Mouse (Mus musculus): ENCODE data around the gene Foxj2. TPM values are rescaled to one million over a fixed set of nuclear protein-coding genes. Genes with fewer than 3 reads are reported as not detected.

Gene Foxj2
- polyA plus RNA-seq, 1 experiment from 2014 or later = 8.8 TPM

DNA sequence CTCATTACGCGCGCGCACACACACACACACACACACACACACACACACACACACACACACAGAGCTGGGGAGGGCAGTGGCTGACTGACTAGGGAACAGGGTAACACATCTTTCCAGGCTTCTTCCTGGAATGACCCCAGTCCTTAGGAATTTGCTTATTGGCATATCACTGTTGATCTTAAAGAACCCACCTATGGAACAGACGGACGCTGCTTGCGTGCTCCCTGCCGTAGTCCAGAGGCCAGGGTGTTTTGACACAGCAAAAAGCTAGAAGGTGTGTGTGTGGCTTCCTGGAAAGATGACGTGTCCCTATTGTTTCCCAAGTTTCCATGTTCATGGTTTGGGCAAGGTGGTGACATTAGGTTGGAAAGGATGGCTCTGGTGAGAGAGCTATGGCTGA lies 5.5 kb downstream of the Foxj2 start:
- Histone ChIP-seq H3K9ac (replicated peaks; ENCODE audit: low read depth, low read length) (no peak overlapping the region), H3K4me2 (ENCODE audit: low read depth, low read length) (no peak overlapping the region), H3K27ac (ENCODE audit: low read depth, low read length) (no peak overlapping the region), H3K27me3 (ENCODE audit: control insufficient read depth, insufficient read depth, low read length) (no peaks in the 10 kb centered on the region), H3K36me3 (ENCODE audit: control insufficient read depth, insufficient read depth, low read length) (peaks cover 4% of the 10 kb centered on the region; the same call in 1 of the 2 replicates), H3K4me3 (ENCODE audit: low read depth, low read length) (no peak overlapping the region), H3K4me1 (ENCODE audit: control insufficient read depth, insufficient read depth, low read length) (peaks cover 22% of the 10 kb centered on the region), H3K9me3 (ENCODE audit: control insufficient read depth, low read length) (no peaks in the 10 kb centered on the region)
- no peak for ATAC-seq (ENCODE audit: low read depth)
- WGBS = 95% methylated on average over 9 of the region's 9 CpGs

DNA sequence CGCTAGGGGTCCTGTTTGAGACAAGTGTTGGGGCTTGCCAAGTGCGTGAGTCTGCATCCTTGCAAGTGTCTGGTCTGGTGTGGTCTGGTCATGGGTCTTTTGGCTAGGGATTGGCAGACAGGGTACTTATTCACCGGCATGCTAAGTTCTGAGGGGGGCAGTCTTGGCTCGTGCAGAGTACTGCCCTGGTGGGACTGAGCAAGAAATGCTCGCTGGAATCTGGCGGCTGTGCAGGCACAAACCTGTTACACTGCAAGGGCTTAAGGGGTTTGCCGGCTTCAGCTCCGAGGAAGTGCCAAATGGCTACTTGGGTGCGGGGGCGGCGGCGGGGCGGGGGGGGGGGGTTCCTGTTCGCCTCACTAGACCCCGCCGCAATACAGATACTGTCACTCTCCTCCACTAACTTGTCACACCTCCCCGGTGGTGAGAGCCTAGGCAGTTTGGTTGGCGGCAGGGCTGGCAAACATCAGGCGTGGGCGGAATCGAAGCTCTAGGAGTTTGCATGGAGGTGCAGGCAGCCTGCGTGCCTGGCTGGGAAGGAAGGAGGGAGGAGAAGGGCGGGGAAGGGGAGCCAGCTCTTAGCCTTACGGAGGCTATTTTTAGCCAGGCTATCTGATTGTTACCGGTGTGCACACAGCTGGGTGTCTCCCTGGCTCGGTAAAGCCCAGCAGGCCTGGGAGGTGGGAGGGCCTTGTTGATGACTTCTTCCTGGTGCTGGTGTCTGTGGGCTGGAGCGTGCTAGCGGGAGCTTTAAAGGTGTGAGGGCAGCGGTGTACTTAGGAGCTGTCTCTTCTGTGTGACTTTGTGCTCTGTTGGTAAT lies 6.4 kb downstream of the Foxj2 start:
- H3K9ac ChIP-seq (replicated peaks; ENCODE audit: low read depth, low read length) = peak overlapping the region; percentile 35
- H3K27ac ChIP-seq (ENCODE audit: low read depth, low read length) = no peak overlapping the region
- peak; percentile 58 for ATAC-seq (ENCODE audit: low read depth)
- no peaks in the 10 kb centered on the region for H3K27me3 ChIP-seq (ENCODE audit: control insufficient read depth, insufficient read depth, low read length)
- H3K4me1 ChIP-seq (ENCODE audit: control insufficient read depth, insufficient read depth, low read length) = peaks cover 14% of the 10 kb centered on the region
- H3K4me3 ChIP-seq (ENCODE audit: low read depth, low read length) = peak overlapping the region; percentile 26
- peak overlapping the region; percentile 61 for H3K4me2 ChIP-seq (ENCODE audit: low read depth, low read length)
- H3K9me3 ChIP-seq (ENCODE audit: control insufficient read depth, low read length) = no peaks in the 10 kb centered on the region
- H3K36me3 ChIP-seq (ENCODE audit: control insufficient read depth, insufficient read depth, low read length) = peaks cover 8% of the 10 kb centered on the region; the same call in 1 of the 2 replicates
- 7% methylated on average over 29 of the region's 29 CpGs for WGBS

DNA sequence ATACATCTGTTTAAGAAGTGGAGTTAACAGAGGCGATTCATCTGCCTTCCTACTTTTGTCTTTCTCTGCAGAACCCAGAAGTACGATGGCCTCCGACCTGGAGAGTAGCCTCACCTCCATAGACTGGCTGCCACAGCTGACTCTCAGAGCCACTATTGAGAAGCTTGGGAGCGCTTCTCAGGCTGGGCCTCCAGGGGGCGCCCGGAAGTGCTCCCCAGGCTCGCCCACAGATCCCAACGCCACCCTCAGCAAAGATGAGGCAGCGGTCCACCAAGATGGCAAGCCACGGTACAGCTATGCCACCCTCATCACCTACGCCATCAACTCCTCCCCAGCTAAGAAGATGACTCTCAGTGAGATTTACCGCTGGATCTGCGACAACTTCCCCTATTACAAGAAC lies 8.4 kb downstream of the Foxj2 start:
- no peaks in the 10 kb centered on the region for H3K27me3 ChIP-seq (ENCODE audit: control insufficient read depth, insufficient read depth, low read length)
- no peak overlapping the region for H3K9ac ChIP-seq (replicated peaks; ENCODE audit: low read depth, low read length)
- peaks cover 10% of the 10 kb centered on the region for H3K4me1 ChIP-seq (ENCODE audit: control insufficient read depth, insufficient read depth, low read length)
- no peaks in the 10 kb centered on the region for H3K9me3 ChIP-seq (ENCODE audit: control insufficient read depth, low read length)
- peaks cover 14% of the 10 kb centered on the region for H3K36me3 ChIP-seq (ENCODE audit: control insufficient read depth, insufficient read depth, low read length)
- 43% methylated on average over 13 of the region's 13 CpGs for WGBS
- H3K4me3 ChIP-seq (ENCODE audit: low read depth, low read length) = no peak overlapping the region
- H3K27ac ChIP-seq (ENCODE audit: low read depth, low read length) = no peak overlapping the region
- H3K4me2 ChIP-seq (ENCODE audit: low read depth, low read length) = no peak overlapping the region
- ATAC-seq (ENCODE audit: low read depth) = no peak

DNA sequence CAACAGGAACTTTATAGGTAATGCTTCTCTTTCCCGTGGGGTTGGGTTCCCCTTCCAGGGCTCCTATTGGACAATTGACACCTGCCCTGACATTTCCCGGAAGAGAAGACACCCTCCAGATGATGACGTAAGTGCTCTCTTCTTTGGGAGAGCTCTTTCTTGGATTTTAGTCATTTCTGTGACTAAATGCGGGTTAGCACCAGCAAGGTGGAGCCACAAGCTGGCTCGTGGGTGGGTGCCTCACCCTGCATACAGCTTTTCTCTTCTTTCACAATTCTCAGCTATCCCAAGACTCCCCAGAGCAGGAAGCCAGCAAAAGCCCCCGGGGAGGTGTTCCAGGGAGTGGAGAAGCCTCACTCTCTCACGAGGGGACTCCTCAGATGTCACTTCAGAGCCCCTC lies 13.2 kb downstream of the Foxj2 start:
- Histone ChIP-seq H3K4me3 (ENCODE audit: low read depth, low read length) (no peak overlapping the region), H3K9ac (replicated peaks; ENCODE audit: low read depth, low read length) (no peak overlapping the region), H3K36me3 (ENCODE audit: control insufficient read depth, insufficient read depth, low read length) (peaks cover 28% of the 10 kb centered on the region), H3K9me3 (ENCODE audit: control insufficient read depth, low read length) (no peaks in the 10 kb centered on the region), H3K27ac (ENCODE audit: low read depth, low read length) (no peak overlapping the region), H3K4me2 (ENCODE audit: low read depth, low read length) (no peak overlapping the region), H3K4me1 (ENCODE audit: control insufficient read depth, insufficient read depth, low read length) (no peaks in the 10 kb centered on the region), H3K27me3 (ENCODE audit: control insufficient read depth, insufficient read depth, low read length) (no peaks in the 10 kb centered on the region)
- no peak for ATAC-seq (ENCODE audit: low read depth)
- 81% methylated on average over 7 of the region's 7 CpGs for WGBS

DNA sequence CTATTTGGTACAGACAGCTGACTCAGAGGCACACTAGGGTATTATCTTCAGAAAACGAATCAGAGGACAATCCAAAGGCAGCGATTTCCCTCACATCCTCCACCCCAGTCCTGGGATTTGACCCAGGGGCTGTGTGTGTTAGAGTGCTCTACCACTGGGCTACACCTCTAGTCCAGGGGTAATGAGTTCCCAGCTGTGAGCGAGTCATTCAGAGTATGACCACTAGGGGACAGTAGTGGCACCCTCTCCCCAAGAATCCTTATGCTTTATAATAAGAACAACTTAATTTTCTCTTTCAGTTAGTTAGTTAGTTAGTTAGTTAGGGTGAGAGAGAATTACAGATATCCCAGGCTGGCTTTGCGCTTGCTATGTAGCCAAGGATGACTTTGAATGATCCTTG lies 14.7 kb downstream of the Foxj2 start:
- Histone ChIP-seq H3K27ac (ENCODE audit: low read depth, low read length) (no peak overlapping the region), H3K27me3 (ENCODE audit: control insufficient read depth, insufficient read depth, low read length) (no peaks in the 10 kb centered on the region), H3K9ac (replicated peaks; ENCODE audit: low read depth, low read length) (no peak overlapping the region), H3K4me2 (ENCODE audit: low read depth, low read length) (no peak overlapping the region), H3K4me1 (ENCODE audit: control insufficient read depth, insufficient read depth, low read length) (no peaks in the 10 kb centered on the region), H3K9me3 (ENCODE audit: control insufficient read depth, low read length) (no peaks in the 10 kb centered on the region), H3K4me3 (ENCODE audit: low read depth, low read length) (no peak overlapping the region), H3K36me3 (ENCODE audit: control insufficient read depth, insufficient read depth, low read length) (peaks cover 39% of the 10 kb centered on the region)
- no peak for ATAC-seq (ENCODE audit: low read depth)
- WGBS = 66% methylated on average over 4 of the region's 4 CpGs

DNA sequence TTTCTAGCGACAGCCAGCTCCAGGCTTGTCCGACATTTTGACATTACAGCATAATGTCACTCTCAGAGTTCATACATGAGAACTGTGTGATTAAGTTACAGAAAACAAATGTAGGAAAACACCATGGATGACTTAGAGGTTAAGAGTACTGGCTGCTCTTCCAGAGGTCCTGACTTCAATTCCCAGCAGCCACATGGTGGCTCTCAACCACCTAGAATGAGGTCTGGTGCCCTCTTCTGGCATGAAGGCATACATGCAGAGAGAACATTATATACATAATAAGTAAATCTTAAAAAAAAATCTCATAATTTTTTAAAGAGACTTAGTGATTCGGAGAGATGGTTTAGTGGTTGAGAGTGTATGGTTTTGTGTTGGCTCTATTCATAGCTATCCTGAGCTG lies 17.3 kb downstream of the Foxj2 start:
- peaks cover 53% of the 10 kb centered on the region for H3K36me3 ChIP-seq (ENCODE audit: control insufficient read depth, insufficient read depth, low read length)
- ATAC-seq (ENCODE audit: low read depth) = no peak
- H3K4me2 ChIP-seq (ENCODE audit: low read depth, low read length) = no peak overlapping the region
- H3K27me3 ChIP-seq (ENCODE audit: control insufficient read depth, insufficient read depth, low read length) = no peaks in the 10 kb centered on the region
- H3K4me3 ChIP-seq (ENCODE audit: low read depth, low read length) = no peak overlapping the region
- no peaks in the 10 kb centered on the region for H3K4me1 ChIP-seq (ENCODE audit: control insufficient read depth, insufficient read depth, low read length)
- no peaks in the 10 kb centered on the region for H3K9me3 ChIP-seq (ENCODE audit: control insufficient read depth, low read length)
- no peak overlapping the region for H3K27ac ChIP-seq (ENCODE audit: low read depth, low read length)
- no peak overlapping the region for H3K9ac ChIP-seq (replicated peaks; ENCODE audit: low read depth, low read length)
- WGBS = 94% methylated on average over 3 of the region's 3 CpGs

DNA sequence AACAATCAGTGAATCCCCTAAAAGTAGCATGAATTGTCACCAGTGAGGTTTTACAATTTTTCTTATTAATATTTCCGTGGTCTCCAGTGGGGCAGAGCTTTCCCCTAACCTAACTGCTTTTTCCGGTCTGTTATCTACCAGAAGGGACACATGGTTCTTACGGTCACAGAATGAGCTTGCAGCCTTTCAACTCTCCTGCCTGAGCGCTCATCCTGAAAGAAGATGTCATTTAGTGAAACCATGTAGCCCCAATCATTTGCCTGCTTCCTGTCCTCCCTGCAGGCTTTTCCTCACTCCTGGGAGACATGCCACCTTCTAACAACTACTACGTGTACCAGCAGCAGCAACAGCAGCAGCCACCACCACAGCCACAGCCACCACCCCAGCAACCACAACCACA lies 17.8 kb downstream of the Foxj2 start:
- WGBS = 86% methylated on average over 5 of the region's 5 CpGs
- H3K9ac ChIP-seq (replicated peaks; ENCODE audit: low read depth, low read length) = no peak overlapping the region
- no peak overlapping the region for H3K4me3 ChIP-seq (ENCODE audit: low read depth, low read length)
- no peaks in the 10 kb centered on the region for H3K27me3 ChIP-seq (ENCODE audit: control insufficient read depth, insufficient read depth, low read length)
- H3K9me3 ChIP-seq (ENCODE audit: control insufficient read depth, low read length) = no peaks in the 10 kb centered on the region
- peaks cover 49% of the 10 kb centered on the region for H3K36me3 ChIP-seq (ENCODE audit: control insufficient read depth, insufficient read depth, low read length)
- no peak for ATAC-seq (ENCODE audit: low read depth)
- no peak overlapping the region for H3K27ac ChIP-seq (ENCODE audit: low read depth, low read length)
- no peaks in the 10 kb centered on the region for H3K4me1 ChIP-seq (ENCODE audit: control insufficient read depth, insufficient read depth, low read length)
- H3K4me2 ChIP-seq (ENCODE audit: low read depth, low read length) = no peak overlapping the region

DNA sequence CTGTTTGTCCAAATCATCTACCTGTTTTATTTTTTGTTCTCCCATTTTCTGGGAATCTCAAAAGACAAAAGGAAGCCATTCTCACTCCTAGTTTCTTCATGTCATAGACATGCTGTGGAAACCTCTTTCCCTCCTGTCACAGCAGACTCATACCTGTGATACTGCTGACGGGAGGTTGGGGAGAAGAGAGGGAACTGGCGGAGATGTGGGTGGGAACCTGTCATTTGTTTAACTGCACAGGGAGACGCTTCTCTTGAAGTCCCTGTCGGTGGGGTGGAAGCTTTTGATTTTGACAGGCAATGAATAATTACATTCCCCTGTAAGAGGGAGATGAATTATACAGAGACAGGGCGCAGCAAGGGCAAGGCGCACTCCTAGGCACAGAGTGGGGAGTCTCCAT lies 24.0 kb downstream of the Foxj2 start:
- no peaks in the 10 kb centered on the region for H3K9me3 ChIP-seq (ENCODE audit: control insufficient read depth, low read length)
- H3K4me1 ChIP-seq (ENCODE audit: control insufficient read depth, insufficient read depth, low read length) = no peaks in the 10 kb centered on the region
- no peaks in the 10 kb centered on the region for H3K27me3 ChIP-seq (ENCODE audit: control insufficient read depth, insufficient read depth, low read length)
- WGBS = 78% methylated on average over 6 of the region's 6 CpGs
- peaks cover 30% of the 10 kb centered on the region for H3K36me3 ChIP-seq (ENCODE audit: control insufficient read depth, insufficient read depth, low read length)
- no peak overlapping the region for H3K9ac ChIP-seq (replicated peaks; ENCODE audit: low read depth, low read length)
- no peak for ATAC-seq (ENCODE audit: low read depth)
- no peak overlapping the region for H3K27ac ChIP-seq (ENCODE audit: low read depth, low read length)
- no peak overlapping the region for H3K4me2 ChIP-seq (ENCODE audit: low read depth, low read length)
- H3K4me3 ChIP-seq (ENCODE audit: low read depth, low read length) = no peak overlapping the region

DNA sequence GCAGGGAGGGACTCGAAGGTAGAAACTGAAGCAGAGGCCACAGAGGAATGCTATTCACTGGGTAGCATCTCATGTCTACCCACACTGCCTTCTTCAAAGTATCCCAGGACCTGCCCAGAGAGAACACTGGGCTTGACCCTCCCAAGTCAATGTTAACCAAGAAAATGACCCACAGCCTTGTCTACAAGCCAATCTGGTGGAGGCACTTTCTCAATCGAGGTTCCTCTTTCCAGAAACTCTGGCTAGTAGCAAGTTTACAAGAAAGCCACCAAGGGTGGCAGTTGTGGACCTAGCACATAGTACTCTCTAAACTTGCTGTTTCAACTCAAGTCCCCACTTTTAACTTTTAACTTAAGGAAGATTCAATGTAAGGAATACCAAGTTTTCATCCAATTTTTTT lies 33.0 kb downstream of the Foxj2 start:
- ATAC-seq (ENCODE audit: low read depth) = no peak
- no peaks in the 10 kb centered on the region for H3K27me3 ChIP-seq (ENCODE audit: control insufficient read depth, insufficient read depth, low read length)
- no peak overlapping the region for H3K9ac ChIP-seq (replicated peaks; ENCODE audit: low read depth, low read length)
- H3K4me3 ChIP-seq (ENCODE audit: low read depth, low read length) = no peak overlapping the region
- no peaks in the 10 kb centered on the region for H3K9me3 ChIP-seq (ENCODE audit: control insufficient read depth, low read length)
- no peak overlapping the region for H3K4me2 ChIP-seq (ENCODE audit: low read depth, low read length)
- WGBS = 78% methylated on average over 2 of the region's 2 CpGs
- H3K36me3 ChIP-seq (ENCODE audit: control insufficient read depth, insufficient read depth, low read length) = no peaks in the 10 kb centered on the region
- no peak overlapping the region for H3K27ac ChIP-seq (ENCODE audit: low read depth, low read length)
- H3K4me1 ChIP-seq (ENCODE audit: control insufficient read depth, insufficient read depth, low read length) = no peaks in the 10 kb centered on the region
